ENCODE assay signal across 11 mouse cellular contexts in genomic region chr8:8328010-8328666, GRCm38 (mm10).
DNase-seq lines count a peak whose midpoint lies in the region; ATAC-seq and TF ChIP-seq lines count a peak whose summit lies in the region.
"Had no signal": no experiment of that assay in that cellular context is flagged by ENCODE, and none has a peak within 500 bp of the region (broad histone marks: within the 10 kb centered on the region; RNA-seq: fewer than 3 reads in every experiment).

No protein-coding gene starts in this region.

- no peak for TF ChIP-seq CTCF in forebrain, postnatal 0 days (IDR thresholded peaks at IDR 0.05; ENCODE audit: low read depth)
- no peak for TF ChIP-seq CTCF in left cerebral cortex, adult 2 months (IDR thresholded peaks at IDR 0.05)

- intact Hi-C loops in left cerebral cortex, adult 2 months (cut with DNase I): no loop called here

- no peak overlapping the region for H3K4me3 ChIP-seq in forebrain, postnatal 0 days (ENCODE audit: low read depth, low read length)
- H3K4me3 ChIP-seq in forebrain, embryonic 10.5 days: no peak overlapping the region
- no peak overlapping the region for H3K4me3 ChIP-seq in left cerebral cortex, adult 2 months
- H3K4me3 ChIP-seq: embryonic facial prominence, embryonic 13.5 days; megakaryocyte, embryonic 14.5 days had no signal

- no peaks in the 10 kb centered on the region for H3K36me3 ChIP-seq in forebrain, postnatal 0 days (ENCODE audit: insufficient read depth)
- H3K36me3 ChIP-seq in forebrain, embryonic 10.5 days (replicated peaks): no peaks in the 10 kb centered on the region
- H3K36me3 ChIP-seq: embryonic facial prominence, embryonic 13.5 days had no signal

- DNase-seq in forebrain, postnatal 0 days: peak; percentile 37
- DNase-seq in forebrain, embryonic 10.5 days (ENCODE audit: extremely low spot score, low spot score): no peak
- peak; percentile 13 for DNase-seq in 3134 (ENCODE audit: extremely low read depth, insufficient read length, low spot score)
- peak; percentile 28 for DNase-seq in embryo, embryonic 11 days
- peak; percentile 25 to 56 for DNase-seq in kidney, postnatal 25 days
- no peak for DNase-seq in layer of hippocampus, adult 9-11 months
- no peak for DNase-seq in left cerebral cortex, adult 2 months (ENCODE audit: extremely low spot score in 1 of 2, low spot score in 2 of 2)

- H3K9ac ChIP-seq in forebrain, postnatal 0 days: no peak overlapping the region
- H3K9ac ChIP-seq: embryonic facial prominence, embryonic 13.5 days had no signal

- H3K27me3 ChIP-seq in forebrain, postnatal 0 days (ENCODE audit: insufficient read depth, low read length): no peaks in the 10 kb centered on the region
- H3K27me3 ChIP-seq in forebrain, embryonic 10.5 days (ENCODE audit: poor library complexity, severe bottlenecking): no peaks in the 10 kb centered on the region
- H3K27me3 ChIP-seq: CH12.LX; embryonic facial prominence, embryonic 13.5 days; megakaryocyte, embryonic 14.5 days had no signal

- peaks cover 11% of the 10 kb centered on the region; the same call in 1 of the 2 replicates for H3K4me1 ChIP-seq in forebrain, postnatal 0 days (ENCODE audit: insufficient read depth)
- peaks cover 35% of the 10 kb centered on the region for H3K4me1 ChIP-seq in forebrain, embryonic 10.5 days
- H3K4me1 ChIP-seq: megakaryocyte, embryonic 14.5 days had no signal

- no peak overlapping the region for H3K27ac ChIP-seq in forebrain, postnatal 0 days (ENCODE audit: low read depth, low read length)
- H3K27ac ChIP-seq in forebrain, embryonic 10.5 days: no peak overlapping the region
- H3K27ac ChIP-seq in left cerebral cortex, adult 2 months: no peak overlapping the region
- H3K27ac ChIP-seq: embryonic facial prominence, embryonic 13.5 days had no signal

- WGBS in forebrain, postnatal 0 days: 31% methylated on average over 7 of the region's 7 CpGs
- WGBS in forebrain, embryonic 10.5 days: 67% methylated on average over 7 of the region's 7 CpGs

- ATAC-seq in forebrain, postnatal 0 days: peak; percentile 50; the same call in 1 of the 2 replicates
- no peak for ATAC-seq in CD4-positive, CD25-positive, alpha-beta regulatory T cell, adult 4 months

- no peaks in the 10 kb centered on the region for H3K9me3 ChIP-seq in forebrain, postnatal 0 days (ENCODE audit: low read length)
- no peaks in the 10 kb centered on the region for H3K9me3 ChIP-seq in forebrain, embryonic 10.5 days
- H3K9me3 ChIP-seq: embryonic facial prominence, embryonic 13.5 days had no signal

- H3K4me2 ChIP-seq in forebrain, postnatal 0 days (ENCODE audit: low read depth): no peak overlapping the region
- H3K4me2 ChIP-seq: embryonic facial prominence, embryonic 13.5 days had no signal

Comparison
In these comparisons a context has a peak if more than half of its experiments do, and no peak if none do; other contexts are left out.
1. DNase-seq: peak in forebrain, postnatal 0 days (single experiment), 3134 (single experiment), embryo, embryonic 11 days (single experiment) and kidney, postnatal 25 days (2 of 2); none in forebrain, embryonic 10.5 days (single experiment), layer of hippocampus, adult 9-11 months (single experiment) and left cerebral cortex, adult 2 months (0 of 2).